Mouse (Mus musculus) neural tube, embryonic 14.5 days (tissue): ENCODE data around the gene Zbtb2. TPM values are rescaled to one million over a fixed set of nuclear protein-coding genes. Genes with fewer than 3 reads are reported as not detected.

Source experiments
- ATAC-seq: fragments of 200-750 bp; cut with Nextera tagmentation; 2 replicates; pipeline ENCODE4 v1.8.0; 2017; ENCODE audit warnings: low read depth, mild to moderate bottlenecking, moderate TSS enrichment, moderate library complexity
- H3K27ac ChIP-seq: fragments of 300-500 bp; sonication (generic); 2 replicates; pipeline ENCODE4 v1.5.1; 2014; ENCODE audit warnings: low read depth, mild to moderate bottlenecking, control low read depth, low read length, moderate library complexity, mixed read lengths
- H3K27me3 ChIP-seq: fragments of 300-500 bp; sonication (generic); 2 replicates; pipeline ENCODE4 v1.6.1; 2014; ENCODE audit warnings: low read length; ENCODE audit not compliant: control insufficient read depth, insufficient read depth
- H3K36me3 ChIP-seq: fragments of 300-500 bp; sonication (generic); 2 replicates; pipeline ENCODE4 v1.6.1; 2014; ENCODE audit warnings: low read length, mixed read lengths; ENCODE audit not compliant: control insufficient read depth, insufficient read depth
- H3K4me1 ChIP-seq: fragments of 300-500 bp; sonication (generic); 2 replicates; pipeline ENCODE4 v1.6.1; 2014; ENCODE audit warnings: low read length; ENCODE audit not compliant: control insufficient read depth, insufficient read depth
- H3K4me2 ChIP-seq: fragments of 300-500 bp; sonication (generic); 2 replicates; pipeline ENCODE4 v1.6.1; 2014; ENCODE audit warnings: mild to moderate bottlenecking, low read depth, low read length, control low read depth
- H3K4me3 ChIP-seq: fragments of 300-500 bp; sonication (generic); 2 replicates; pipeline ENCODE4 v1.5.1; 2014; ENCODE audit warnings: low read depth, low read length, control low read depth, mixed read lengths
- H3K9ac ChIP-seq: fragments of 300-500 bp; sonication (generic); replicated peaks from 2 replicates; pipeline ENCODE4 v1.6.1; 2014; ENCODE audit warnings: low read depth, mild to moderate bottlenecking, control low read depth, low read length, mixed read lengths
- H3K9me3 ChIP-seq: fragments of 300-500 bp; sonication (generic); 2 replicates; pipeline ENCODE4 v1.6.1; 2016; ENCODE audit warnings: low read length; ENCODE audit not compliant: control insufficient read depth
- WGBS: fragments of 180-500 bp; shearing (Covaris S2); extraction: QIAGEN DNeasy Blood & Tissue Kit; methylation state at CpG from one replicate; pipeline ENCODE4 v1.1.7; 2014; 5-methylcytosine and 5-hydroxymethylcytosine counted together
- polyA plus RNA-seq: library from polyadenylated mRNA; unstranded; fragments of >200 nt; fragmentation: Nextera tagmentation; extraction: Ambion mirVana; gene quantifications from 2 replicates; pipeline ENCODE4 v1.2.1, GENCODE M21; 2014

Zbtb2 gene
- polyA plus RNA-seq, 1 experiment from 2014 or later = 12.9 TPM

DNA sequence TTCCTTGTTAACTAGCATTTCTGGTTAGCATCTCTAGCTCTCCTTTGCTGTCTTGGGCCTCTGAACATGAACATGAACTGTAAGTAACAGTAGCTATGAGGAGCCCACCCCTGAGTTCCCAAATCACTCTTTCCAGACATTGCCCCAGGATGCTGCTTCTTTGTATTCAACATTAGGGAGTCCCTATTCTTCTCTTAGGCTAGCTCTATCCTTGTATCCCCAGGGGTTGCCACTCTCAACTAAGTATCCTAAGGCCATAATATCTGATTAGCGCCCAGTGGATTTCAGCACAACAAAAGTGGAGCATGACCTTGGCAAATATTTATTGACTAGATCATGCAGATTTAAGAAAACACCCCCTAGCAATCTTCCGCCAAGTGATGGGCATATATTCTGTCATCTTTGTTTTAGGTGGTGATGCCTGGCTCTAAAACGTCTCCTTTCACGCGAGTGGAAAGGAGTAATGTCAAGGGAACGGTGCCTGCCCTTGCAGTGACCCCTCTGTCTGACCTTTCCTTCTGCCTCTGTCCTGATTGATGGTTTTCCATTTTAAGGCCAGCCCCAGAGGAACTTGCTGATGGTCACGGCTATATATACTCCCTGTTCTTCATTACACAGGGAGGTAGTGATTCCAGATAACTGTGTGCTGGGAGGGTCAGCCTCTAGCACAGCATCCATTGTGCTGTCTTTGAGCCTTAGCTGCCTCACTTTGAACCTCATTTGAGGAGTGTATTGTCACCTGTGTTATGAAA, 55.5 kb downstream of the Zbtb2 start:
- Histone ChIP-seq H3K27ac (no peak overlapping the region), H3K4me2 (no peak overlapping the region), H3K9me3 (no peaks in the 10 kb centered on the region), H3K36me3 (no peaks in the 10 kb centered on the region), H3K4me1 (peaks cover 11% of the 10 kb centered on the region), H3K9ac (no peak overlapping the region), H3K4me3 (no peak overlapping the region), H3K27me3 (no peaks in the 10 kb centered on the region)
- 22% methylated on average over 7 of the region's 7 CpGs for WGBS
- peak; percentile 35; the same call in 1 of the 2 replicates for ATAC-seq

DNA sequence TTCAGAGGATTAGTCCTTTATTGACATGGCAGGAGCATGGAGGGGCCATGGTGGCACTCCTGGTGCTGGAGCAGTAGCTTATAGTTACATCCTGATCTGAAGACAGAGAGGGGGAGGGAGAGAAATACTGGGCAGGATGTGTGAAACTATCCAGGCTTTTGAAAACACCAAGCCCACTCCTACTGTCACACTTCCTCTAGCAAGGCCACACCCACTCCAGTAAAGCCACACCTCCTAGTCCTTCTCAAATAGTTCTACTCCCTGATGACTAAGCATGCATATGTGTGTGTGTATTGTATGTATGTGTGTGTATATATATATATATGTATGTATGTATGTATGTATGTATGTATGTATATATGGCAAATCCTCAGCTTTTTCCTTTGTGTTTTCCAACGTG, 60.2 kb downstream of the Zbtb2 start:
- H3K9ac ChIP-seq = no peak overlapping the region
- ATAC-seq = no peak
- H3K27ac ChIP-seq = no peak overlapping the region
- no peaks in the 10 kb centered on the region for H3K9me3 ChIP-seq
- H3K27me3 ChIP-seq = no peaks in the 10 kb centered on the region
- no peaks in the 10 kb centered on the region for H3K36me3 ChIP-seq
- no peak overlapping the region for H3K4me3 ChIP-seq
- 44% methylated on average over 1 of the region's 1 CpGs for WGBS
- H3K4me2 ChIP-seq = no peak overlapping the region
- H3K4me1 ChIP-seq = no peaks in the 10 kb centered on the region

DNA sequence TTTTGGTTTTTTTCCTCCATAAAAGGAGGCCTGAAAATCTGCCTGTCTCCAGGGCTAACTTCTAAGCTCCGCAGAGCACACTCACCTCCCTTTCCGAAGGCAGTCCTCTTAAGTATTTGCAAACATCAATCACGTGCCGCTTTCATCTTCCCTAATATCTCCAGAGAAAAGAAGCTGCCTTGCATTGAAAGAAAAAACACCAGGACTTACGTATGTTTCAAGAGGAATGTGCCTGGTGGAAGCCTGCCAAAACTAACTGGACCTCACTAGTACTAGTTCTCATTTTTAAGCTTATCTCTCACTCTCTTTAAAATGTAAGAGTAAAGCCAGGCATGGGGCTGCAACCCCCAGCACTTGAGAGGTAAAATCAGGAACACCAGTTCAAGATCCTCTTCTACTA, 62.3 kb downstream of the Zbtb2 start:
- no peak overlapping the region for H3K27ac ChIP-seq
- no peak overlapping the region for H3K4me3 ChIP-seq
- ATAC-seq = no peak
- WGBS = 79% methylated on average over 5 of the region's 5 CpGs
- H3K36me3 ChIP-seq = no peaks in the 10 kb centered on the region
- no peak overlapping the region for H3K9ac ChIP-seq
- no peaks in the 10 kb centered on the region for H3K9me3 ChIP-seq
- no peak overlapping the region for H3K4me2 ChIP-seq
- no peaks in the 10 kb centered on the region for H3K27me3 ChIP-seq
- no peaks in the 10 kb centered on the region for H3K4me1 ChIP-seq

DNA sequence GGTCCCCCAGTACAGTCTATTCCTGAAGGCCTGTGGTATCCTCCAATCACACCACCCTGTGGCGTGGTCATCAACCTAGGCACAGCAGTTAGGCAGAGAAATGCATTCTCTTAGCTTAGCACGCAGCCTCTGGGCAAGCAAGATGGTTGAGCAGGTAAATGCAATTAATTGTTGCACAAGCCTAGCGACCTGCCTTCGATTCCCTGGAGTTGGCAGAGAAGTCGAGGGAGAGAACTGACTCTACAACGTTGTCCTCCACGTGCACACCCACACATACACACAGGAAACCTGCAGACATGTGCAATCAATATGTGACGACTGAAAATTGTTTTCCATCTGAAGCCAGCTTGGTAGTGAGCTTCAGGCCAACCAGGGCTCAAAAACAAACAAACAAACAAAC, 64.0 kb downstream of the Zbtb2 start:
- H3K9me3 ChIP-seq = no peaks in the 10 kb centered on the region
- H3K27ac ChIP-seq = no peak overlapping the region
- no peaks in the 10 kb centered on the region for H3K4me1 ChIP-seq
- no peaks in the 10 kb centered on the region for H3K27me3 ChIP-seq
- WGBS = 83% methylated on average over 8 of the region's 8 CpGs
- H3K4me3 ChIP-seq = no peak overlapping the region
- H3K4me2 ChIP-seq = no peak overlapping the region
- H3K36me3 ChIP-seq = no peaks in the 10 kb centered on the region
- no peak overlapping the region for H3K9ac ChIP-seq
- no peak for ATAC-seq

Other genes with a start within 250 kb of the Zbtb2 start
- gene Akap12, start 121.7 kb downstream of the Zbtb2 start, polyA plus RNA-seq = 30.6 and 65.3 TPM in 2 replicates
- gene Rmnd1, start 44.3 kb upstream of the Zbtb2 start, polyA plus RNA-seq = 52.1 and 54.2 TPM in 2 replicates
- 10.6 and 16.7 TPM in 2 replicates for gene Armt1, start 44.4 kb upstream of the Zbtb2 start, polyA plus RNA-seq
- gene Ccdc170, start 94.4 kb upstream of the Zbtb2 start, polyA plus RNA-seq = 0.08 and 0.27 TPM in 2 replicates
- gene Esr1, start 223.5 kb upstream of the Zbtb2 start, polyA plus RNA-seq = 0.35 and 0.60 TPM in 2 replicates